Mouse (Mus musculus): ENCODE measurements around the gene Ndufs3. TPM values are rescaled to one million over a fixed set of nuclear protein-coding genes. Genes with fewer than 3 reads are reported as not detected.
A peak's percentile ranks its signal among the peaks of the same experiment; 100 is the strongest.

The Ndufs3 gene
- polyA plus RNA-seq, 1 experiment: 268 TPM

- peaks cover 42% of the 10 kb centered on the region for H3K79me2 ChIP-seq (ENCODE audit: control insufficient read depth, insufficient read depth)
- H3K36me3 ChIP-seq (ENCODE audit: control insufficient read depth, insufficient read depth): peaks cover 13% of the 10 kb centered on the region
- H3K27me3 ChIP-seq (ENCODE audit: control insufficient read depth, insufficient read depth, insufficient read length): no peaks in the 10 kb centered on the region
- peak within 1 kb of the TSS; percentile 94 for H3K4me2 ChIP-seq (ENCODE audit: low read depth)
- no peak for TF ChIP-seq TCF3 (IDR thresholded peaks at IDR 0.05; ENCODE audit: insufficient read length, low read depth)
- TF ChIP-seq POLR2A (IDR thresholded peaks at IDR 0.05; ENCODE audit: insufficient read length, low read depth): peak; percentile 92
- peak; percentile 94 for TF ChIP-seq POLR2AphosphoS2 (IDR thresholded peaks at IDR 0.05; ENCODE audit: insufficient read length, low read depth)
- peak; percentile 80 for TF ChIP-seq USF1 (IDR thresholded peaks at IDR 0.05; ENCODE audit: low read depth)
- peak in 1 of 3 experiments; percentile 27 for TF ChIP-seq MYOD1 (IDR thresholded peaks at IDR 0.05; ENCODE audit: control insufficient read depth in 1 of 3, insufficient read length in 2 of 3, low read depth in 2 of 3)
- TF ChIP-seq MAX (IDR thresholded peaks at IDR 0.05; ENCODE audit: low read depth): no peak
- peak; percentile 11 for TF ChIP-seq REST (IDR thresholded peaks at IDR 0.05; ENCODE audit: insufficient read depth, insufficient read length)
- no peak for TF ChIP-seq CEBPB (IDR thresholded peaks at IDR 0.05; ENCODE audit: insufficient read depth, poor library complexity, severe bottlenecking)
- TF ChIP-seq TCF12 (IDR thresholded peaks at IDR 0.05; ENCODE audit: insufficient read depth, poor library complexity, severe bottlenecking): no peak
- peak in 2 of 3 experiments; percentile 44 to 65 for TF ChIP-seq MYOG (IDR thresholded peaks at IDR 0.05; ENCODE audit: control insufficient read depth in 1 of 3, insufficient read depth in 1 of 3, insufficient read length in 2 of 3, low read depth in 2 of 3)
- no peak for TF ChIP-seq E2F4 (IDR thresholded peaks at IDR 0.05; ENCODE audit: insufficient read depth)
- TF ChIP-seq SRF (IDR thresholded peaks at IDR 0.05; ENCODE audit: control insufficient read depth, insufficient read length, low read depth): peak; percentile 18
- peak within 1 kb of the TSS; percentile 51 for H3ac ChIP-seq (ENCODE audit: control insufficient read depth, insufficient read length)
- peak within 1 kb of the TSS; percentile 90 for H3K4me3 ChIP-seq
Measured at GRCm38 (mm10) chr2:90846955-90847680, 57.5 kb downstream of the Ndufs3 start, which contains the start of gene Mtch2. Gene Mtch2, plus strand, starts transcription at chr2:90847155.

GRCm38 (mm10) chr2:90846597-90846954, 58.1 kb downstream of the Ndufs3 start:
- peaks cover 41% of the 10 kb centered on the region for H3K79me2 ChIP-seq (ENCODE audit: control insufficient read depth, insufficient read depth)
- peak overlapping the region; percentile 90 for H3K4me3 ChIP-seq
- H3ac ChIP-seq (ENCODE audit: control insufficient read depth, insufficient read length): peak overlapping the region; percentile 51
- no peaks in the 10 kb centered on the region for H3K27me3 ChIP-seq (ENCODE audit: control insufficient read depth, insufficient read depth, insufficient read length)
- peaks cover 13% of the 10 kb centered on the region for H3K36me3 ChIP-seq (ENCODE audit: control insufficient read depth, insufficient read depth)
- H3K4me2 ChIP-seq (ENCODE audit: low read depth): peak overlapping the region; percentile 94
- TF ChIP-seq E2F4 (IDR thresholded peaks at IDR 0.05; ENCODE audit: insufficient read depth) (no peak), MYOD1 (IDR thresholded peaks at IDR 0.05; ENCODE audit: control insufficient read depth in 1 of 3, insufficient read length in 2 of 3, low read depth in 2 of 3) (no peak), CEBPB (IDR thresholded peaks at IDR 0.05; ENCODE audit: insufficient read depth, poor library complexity, severe bottlenecking) (no peak), POLR2AphosphoS2 (IDR thresholded peaks at IDR 0.05; ENCODE audit: insufficient read length, low read depth) (no peak), TCF3 (IDR thresholded peaks at IDR 0.05; ENCODE audit: insufficient read length, low read depth) (no peak), TCF12 (IDR thresholded peaks at IDR 0.05; ENCODE audit: insufficient read depth, poor library complexity, severe bottlenecking) (no peak), SRF (IDR thresholded peaks at IDR 0.05; ENCODE audit: control insufficient read depth, insufficient read length, low read depth) (no peak), REST (IDR thresholded peaks at IDR 0.05; ENCODE audit: insufficient read depth, insufficient read length) (no peak), POLR2A (IDR thresholded peaks at IDR 0.05; ENCODE audit: insufficient read length, low read depth) (no peak), MAX (IDR thresholded peaks at IDR 0.05; ENCODE audit: low read depth) (no peak), MYOG (IDR thresholded peaks at IDR 0.05; ENCODE audit: control insufficient read depth in 1 of 3, insufficient read depth in 1 of 3, insufficient read length in 2 of 3, low read depth in 2 of 3) (no peak), USF1 (IDR thresholded peaks at IDR 0.05; ENCODE audit: low read depth) (no peak)

- Histone ChIP-seq H3ac (ENCODE audit: control insufficient read depth, insufficient read length) (no peak overlapping the region), H3K4me3 (peak overlapping the region; percentile 90), H3K79me2 (ENCODE audit: control insufficient read depth, insufficient read depth) (peaks cover 37% of the 10 kb centered on the region), H3K36me3 (ENCODE audit: control insufficient read depth, insufficient read depth) (peaks cover 11% of the 10 kb centered on the region), H3K27me3 (ENCODE audit: control insufficient read depth, insufficient read depth, insufficient read length) (no peaks in the 10 kb centered on the region), H3K4me2 (ENCODE audit: low read depth) (peak overlapping the region; percentile 94)
- no peak for TF ChIP-seq CEBPB (IDR thresholded peaks at IDR 0.05; ENCODE audit: insufficient read depth, poor library complexity, severe bottlenecking)
- no peak for TF ChIP-seq TCF12 (IDR thresholded peaks at IDR 0.05; ENCODE audit: insufficient read depth, poor library complexity, severe bottlenecking)
- no peak for TF ChIP-seq E2F4 (IDR thresholded peaks at IDR 0.05; ENCODE audit: insufficient read depth)
- TF ChIP-seq MAX (IDR thresholded peaks at IDR 0.05; ENCODE audit: low read depth): no peak
- no peak for TF ChIP-seq TCF3 (IDR thresholded peaks at IDR 0.05; ENCODE audit: insufficient read length, low read depth)
- no peak for TF ChIP-seq MYOG (IDR thresholded peaks at IDR 0.05; ENCODE audit: control insufficient read depth in 1 of 3, insufficient read depth in 1 of 3, insufficient read length in 2 of 3, low read depth in 2 of 3)
- no peak for TF ChIP-seq USF1 (IDR thresholded peaks at IDR 0.05; ENCODE audit: low read depth)
- no peak for TF ChIP-seq REST (IDR thresholded peaks at IDR 0.05; ENCODE audit: insufficient read depth, insufficient read length)
- no peak for TF ChIP-seq SRF (IDR thresholded peaks at IDR 0.05; ENCODE audit: control insufficient read depth, insufficient read length, low read depth)
- no peak for TF ChIP-seq MYOD1 (IDR thresholded peaks at IDR 0.05; ENCODE audit: control insufficient read depth in 1 of 3, insufficient read length in 2 of 3, low read depth in 2 of 3)
- TF ChIP-seq POLR2AphosphoS2 (IDR thresholded peaks at IDR 0.05; ENCODE audit: insufficient read length, low read depth): no peak
- no peak for TF ChIP-seq POLR2A (IDR thresholded peaks at IDR 0.05; ENCODE audit: insufficient read length, low read depth)
Measured at GRCm38 (mm10) chr2:90846171-90846570, 58.5 kb downstream of the Ndufs3 start.

- no peak overlapping the region for H3K4me3 ChIP-seq
- no peak overlapping the region for H3ac ChIP-seq (ENCODE audit: control insufficient read depth, insufficient read length)
- peaks cover 2% of the 10 kb centered on the region for H3K36me3 ChIP-seq (ENCODE audit: control insufficient read depth, insufficient read depth)
- H3K79me2 ChIP-seq (ENCODE audit: control insufficient read depth, insufficient read depth): peaks cover 29% of the 10 kb centered on the region
- TF ChIP-seq TCF3 (IDR thresholded peaks at IDR 0.05; ENCODE audit: insufficient read length, low read depth) (no peak), E2F4 (IDR thresholded peaks at IDR 0.05; ENCODE audit: insufficient read depth) (no peak), POLR2A (IDR thresholded peaks at IDR 0.05; ENCODE audit: insufficient read length, low read depth) (no peak), MYOG (IDR thresholded peaks at IDR 0.05; ENCODE audit: control insufficient read depth in 1 of 3, insufficient read depth in 1 of 3, insufficient read length in 2 of 3, low read depth in 2 of 3) (no peak), REST (IDR thresholded peaks at IDR 0.05; ENCODE audit: insufficient read depth, insufficient read length) (no peak), USF1 (IDR thresholded peaks at IDR 0.05; ENCODE audit: low read depth) (no peak), SRF (IDR thresholded peaks at IDR 0.05; ENCODE audit: control insufficient read depth, insufficient read length, low read depth) (no peak), CEBPB (IDR thresholded peaks at IDR 0.05; ENCODE audit: insufficient read depth, poor library complexity, severe bottlenecking) (no peak), MYOD1 (IDR thresholded peaks at IDR 0.05; ENCODE audit: control insufficient read depth in 1 of 3, insufficient read length in 2 of 3, low read depth in 2 of 3) (no peak), TCF12 (IDR thresholded peaks at IDR 0.05; ENCODE audit: insufficient read depth, poor library complexity, severe bottlenecking) (no peak), POLR2AphosphoS2 (IDR thresholded peaks at IDR 0.05; ENCODE audit: insufficient read length, low read depth) (no peak), MAX (IDR thresholded peaks at IDR 0.05; ENCODE audit: low read depth) (no peak)
- no peaks in the 10 kb centered on the region for H3K27me3 ChIP-seq (ENCODE audit: control insufficient read depth, insufficient read depth, insufficient read length)
- no peak overlapping the region for H3K4me2 ChIP-seq (ENCODE audit: low read depth)
Measured at GRCm38 (mm10) chr2:90845234-90845633, 59.4 kb downstream of the Ndufs3 start.

Other genes starting within 250 kb of the Ndufs3 start
- gene Nup160, start 227.6 kb downstream of the Ndufs3 start, polyA plus RNA-seq (2012; fragmentation: generic; extraction: Trizol): 7.8 TPM
- gene Fnbp4, start 159.5 kb downstream of the Ndufs3 start, polyA plus RNA-seq (2012; fragmentation: generic; extraction: Trizol): 9.3 TPM
- gene Agbl2, start 122.1 kb downstream of the Ndufs3 start, polyA plus RNA-seq (2012; fragmentation: generic; extraction: Trizol): not detected
- gene Mtch2, start 57.7 kb downstream of the Ndufs3 start, polyA plus RNA-seq (2012; fragmentation: generic; extraction: Trizol): 170 TPM
- gene C1qtnf4, start 19.0 kb downstream of the Ndufs3 start, polyA plus RNA-seq (2012; fragmentation: generic; extraction: Trizol): 0.04 TPM
- 11.9 TPM for gene Kbtbd4, start 87 bp downstream of the Ndufs3 start, polyA plus RNA-seq (2012; fragmentation: generic; extraction: Trizol)
- 27.1 TPM for gene Celf1, start 35.6 kb upstream of the Ndufs3 start, polyA plus RNA-seq (2012; fragmentation: generic; extraction: Trizol)
- gene Rapsn, start 130.8 kb upstream of the Ndufs3 start, polyA plus RNA-seq (2012; fragmentation: generic; extraction: Trizol): 199 TPM
- gene Psmc3, start 149.2 kb upstream of the Ndufs3 start, polyA plus RNA-seq (2012; fragmentation: generic; extraction: Trizol): 688 TPM
- 41.1 TPM for gene Slc39a13, start 165.6 kb upstream of the Ndufs3 start, polyA plus RNA-seq (2012; fragmentation: generic; extraction: Trizol)
- 0.04 TPM for gene Spi1, start 177.6 kb upstream of the Ndufs3 start, polyA plus RNA-seq (2012; fragmentation: generic; extraction: Trizol)
- gene Mybpc3, start 213.3 kb upstream of the Ndufs3 start, polyA plus RNA-seq (2012; fragmentation: generic; extraction: Trizol): 0.05 TPM